Mouse (Mus musculus) cerebellum, adult 9-10 months (tissue): ENCODE measurements around the gene Gpc5.

Experiments
- DNase-seq: peaks from one replicate; pipeline ENCODE4 v3.0.0; 2022

The Gpc5 gene

GRCm38 (mm10) chr14:115869127-115869526, 777.1 kb downstream of the Gpc5 start:
- DNase-seq: no peak

DNA sequence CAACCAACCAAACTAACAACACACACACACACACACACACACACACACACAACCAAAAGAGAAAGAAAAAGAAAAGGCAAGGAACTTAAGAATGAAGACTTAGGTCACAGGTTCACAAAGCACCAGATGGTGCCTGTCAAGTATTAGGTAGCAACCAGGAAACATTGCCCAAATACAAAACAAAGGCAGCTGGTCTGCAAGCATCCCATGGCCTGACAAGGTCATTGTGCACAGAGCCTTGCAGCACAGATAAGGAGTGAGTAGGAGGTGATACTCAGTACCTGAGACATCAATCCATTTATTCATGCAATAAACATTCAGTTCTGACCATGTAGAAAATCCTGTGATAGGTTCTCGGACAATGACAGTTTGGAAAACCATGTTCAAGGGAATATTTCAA, 884.0 kb downstream of the Gpc5 start:
- no peak for DNase-seq

DNA sequence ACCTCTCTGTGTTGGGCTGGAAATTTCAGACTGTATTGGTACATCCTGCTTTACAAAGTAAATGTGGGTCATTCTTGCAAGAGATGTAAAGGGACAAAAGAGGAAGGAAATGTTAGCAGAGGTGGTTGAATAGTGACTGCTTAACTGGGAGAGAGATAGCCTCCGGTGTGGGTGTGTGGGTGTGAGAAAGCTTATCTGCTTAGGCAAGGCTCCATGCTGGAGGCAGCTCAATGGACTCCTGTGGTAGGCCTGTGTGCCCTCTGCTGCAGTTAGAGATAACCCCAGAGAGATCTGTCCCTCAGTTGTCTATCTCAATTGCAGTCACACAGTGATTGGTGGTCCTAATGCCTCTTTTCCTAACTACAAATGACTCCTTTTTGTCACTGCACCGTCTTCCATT, 887.2 kb downstream of the Gpc5 start:
- no peak for DNase-seq

GRCm38 (mm10) chr14:115990764-115991163, 898.7 kb downstream of the Gpc5 start:
- DNase-seq: no peak

- no peak for DNase-seq
Measured at GRCm38 (mm10) chr14:115993520-115994106, 901.6 kb downstream of the Gpc5 start.

DNA sequence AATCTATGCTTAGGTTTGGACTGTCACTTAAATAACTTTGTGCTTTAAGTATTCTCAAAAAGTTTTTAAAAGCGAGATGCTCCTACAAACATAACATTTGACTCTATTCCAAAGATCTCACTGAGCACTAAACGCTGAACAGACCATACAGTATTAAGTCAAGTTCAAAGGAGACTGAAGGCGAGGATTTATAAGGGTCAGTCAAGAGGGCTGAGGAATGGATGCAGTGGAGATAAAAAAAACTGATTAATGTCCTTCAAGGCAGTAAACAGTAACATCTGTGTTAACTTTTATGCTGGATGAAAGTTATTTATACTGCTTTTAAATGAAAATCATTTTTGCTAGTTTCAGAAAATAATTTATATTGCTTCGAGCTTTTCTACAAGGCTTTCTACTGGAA, 906.9 kb downstream of the Gpc5 start:
- DNase-seq: no peak

DNA sequence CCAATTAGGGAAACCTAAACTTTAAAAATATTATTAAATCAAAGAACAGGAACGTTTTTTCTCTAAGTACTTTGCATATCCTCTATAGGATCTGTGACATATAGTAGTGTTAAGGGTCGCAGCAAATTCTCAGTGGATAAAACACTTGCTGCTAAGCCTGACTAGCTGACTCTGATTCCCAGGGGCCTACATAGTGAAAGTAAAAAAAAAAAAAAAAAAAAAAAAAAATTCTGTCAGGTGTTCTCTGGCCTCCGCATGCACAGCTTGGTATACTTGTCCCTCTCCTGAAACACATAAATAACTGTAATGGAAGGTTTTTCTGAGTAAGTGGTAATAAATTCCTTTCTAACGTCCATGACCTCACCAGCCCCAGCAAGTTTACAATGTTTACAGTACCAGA, 995.0 kb downstream of the Gpc5 start:
- DNase-seq: no peak

- no peak for DNase-seq
Measured at GRCm38 (mm10) chr14:116127943-116128342, 1035.9 kb downstream of the Gpc5 start.

- no peak for DNase-seq
Measured at GRCm38 (mm10) chr14:116137330-116137729, 1045.3 kb downstream of the Gpc5 start.

DNA sequence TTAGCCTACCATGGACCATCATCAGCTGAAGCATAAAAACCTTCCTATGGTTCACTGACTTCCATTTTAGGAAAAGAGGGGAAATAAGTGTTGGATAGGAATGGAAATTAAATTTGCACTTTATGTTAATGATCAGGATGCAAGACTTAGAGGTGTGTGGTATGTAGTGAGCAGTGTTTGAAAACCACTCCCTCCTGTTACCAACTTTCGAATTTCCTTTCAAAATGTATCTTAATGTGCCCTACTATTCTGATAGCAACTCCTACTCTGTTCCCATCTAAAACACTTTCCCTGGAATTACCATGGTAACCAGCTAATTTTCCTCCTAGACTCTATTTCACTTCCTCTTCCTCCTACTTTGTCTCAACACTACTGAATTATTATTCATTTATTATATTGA, 1045.8 kb downstream of the Gpc5 start:
- no peak for DNase-seq

DNA sequence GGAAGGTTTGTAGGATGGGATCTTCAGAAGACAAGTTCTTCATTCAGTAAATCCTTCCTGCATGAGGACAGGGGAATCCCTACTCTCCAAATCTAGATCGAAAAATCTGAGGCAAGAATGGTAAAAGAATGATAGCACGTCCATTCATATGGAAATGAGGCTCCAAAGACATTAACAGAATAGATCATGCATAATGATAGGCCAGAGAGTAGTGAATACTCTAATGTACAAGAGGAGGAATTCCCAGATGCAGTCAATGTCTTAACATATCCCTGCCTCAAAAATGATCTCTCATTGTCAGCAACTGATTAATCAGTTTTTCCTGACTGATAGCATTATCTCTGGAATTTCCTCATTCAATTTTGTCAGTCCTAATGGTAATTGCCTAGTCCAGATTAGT, 1070.6 kb downstream of the Gpc5 start:
- DNase-seq: no peak

DNA sequence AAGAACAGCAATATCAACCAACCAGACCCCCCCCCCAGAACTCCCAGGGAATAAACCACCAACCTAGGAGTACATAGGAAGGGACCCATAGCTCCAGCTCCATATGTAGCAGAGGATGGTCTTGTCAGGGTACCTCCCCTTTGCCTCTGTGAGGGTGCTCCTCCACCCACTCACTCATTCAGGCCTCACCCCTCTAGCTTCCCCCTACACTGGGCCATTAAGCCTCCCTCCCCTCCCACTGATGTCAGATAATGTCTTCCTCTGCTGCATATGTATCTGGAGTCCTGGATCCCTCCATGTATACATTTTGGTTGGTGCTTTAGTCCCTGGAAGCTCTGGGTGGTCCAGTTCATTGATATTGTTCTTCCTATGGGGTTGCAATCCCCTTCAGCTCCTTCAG, 1075.4 kb downstream of the Gpc5 start:
- no peak for DNase-seq

GRCm38 (mm10) chr14:116169129-116169528, 1077.1 kb downstream of the Gpc5 start:
- no peak for DNase-seq

DNA sequence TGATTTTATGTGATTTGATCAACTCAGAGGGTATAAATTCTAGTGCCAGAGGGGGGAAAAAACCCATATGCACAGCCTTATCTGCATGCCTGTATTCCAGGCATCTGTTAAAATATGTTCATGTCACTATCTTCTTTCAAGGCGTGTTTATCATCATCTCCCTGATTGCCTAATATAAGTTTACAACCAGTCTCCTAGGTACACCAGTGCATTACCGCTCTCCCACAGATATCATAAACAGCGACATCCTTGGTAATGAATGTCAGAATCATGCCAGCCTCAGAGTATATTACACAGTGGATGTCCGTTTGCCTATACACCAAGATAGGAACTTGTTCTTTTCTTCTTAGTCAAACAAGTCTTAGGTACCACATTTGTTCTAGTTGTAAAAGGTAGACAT, 1095.0 kb downstream of the Gpc5 start:
- no peak for DNase-seq

- no peak for DNase-seq
Measured at GRCm38 (mm10) chr14:116206977-116207376, 1115.0 kb downstream of the Gpc5 start.

DNA sequence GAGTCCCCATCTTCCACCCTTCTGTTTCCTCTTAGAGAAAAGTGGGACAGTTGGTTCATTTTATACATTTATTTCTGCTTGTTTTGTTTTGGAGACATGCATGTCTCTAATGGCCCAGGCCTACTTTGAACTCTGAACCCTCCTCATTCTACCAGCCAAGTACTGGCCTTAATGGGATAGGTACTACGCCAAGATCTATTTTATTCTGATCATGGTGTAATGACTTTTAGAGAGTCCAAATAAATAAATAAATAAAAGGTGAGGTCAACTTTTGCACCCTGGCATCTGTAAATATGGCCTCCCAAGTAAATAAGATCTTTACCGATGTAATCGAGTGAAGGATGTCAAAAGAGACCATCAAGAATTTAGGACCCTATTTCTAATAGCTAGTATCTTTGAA, 1116.6 kb downstream of the Gpc5 start:
- DNase-seq: no peak

DNA sequence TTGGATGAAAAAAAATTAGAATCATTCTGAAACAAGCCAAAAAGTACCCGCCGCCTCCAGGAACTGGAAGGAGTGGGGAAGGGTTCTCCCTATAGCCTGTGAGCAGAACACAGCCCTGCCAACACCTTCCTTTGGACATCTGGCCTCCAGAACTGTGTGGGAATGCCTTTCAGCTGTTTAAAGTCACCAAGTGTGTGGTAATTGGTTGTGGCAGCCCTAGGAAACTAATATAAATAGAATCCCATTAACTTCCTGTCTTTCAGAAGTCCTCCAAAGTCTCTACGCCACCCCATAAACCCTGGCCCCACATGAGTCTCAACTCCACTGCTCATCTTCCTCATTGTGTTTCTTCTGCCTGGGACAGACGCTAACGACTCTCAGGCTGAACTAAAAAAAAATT, 1117.0 kb downstream of the Gpc5 start:
- DNase-seq: no peak

DNA sequence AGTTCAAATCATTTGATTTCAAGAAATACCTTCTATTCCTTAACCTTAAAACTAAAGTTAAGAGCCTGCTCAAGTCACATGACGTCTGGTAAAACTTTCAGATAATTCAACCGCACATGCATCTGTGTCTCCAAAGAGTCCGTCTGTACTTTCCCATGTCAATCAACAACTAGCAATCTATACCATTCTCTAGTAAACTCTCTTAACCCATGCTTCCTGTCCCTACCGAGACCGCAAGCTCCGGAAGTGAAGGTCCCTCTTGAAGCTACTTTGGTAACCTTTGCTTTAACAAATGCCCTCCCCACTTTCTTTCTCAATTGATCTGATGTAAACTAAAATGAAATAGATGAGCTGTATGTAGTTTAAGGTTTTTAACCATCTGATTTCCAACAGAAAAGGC, 1118.3 kb downstream of the Gpc5 start:
- DNase-seq: no peak

GRCm38 (mm10) chr14:116212029-116212428, 1120.0 kb downstream of the Gpc5 start:
- DNase-seq: no peak

DNA sequence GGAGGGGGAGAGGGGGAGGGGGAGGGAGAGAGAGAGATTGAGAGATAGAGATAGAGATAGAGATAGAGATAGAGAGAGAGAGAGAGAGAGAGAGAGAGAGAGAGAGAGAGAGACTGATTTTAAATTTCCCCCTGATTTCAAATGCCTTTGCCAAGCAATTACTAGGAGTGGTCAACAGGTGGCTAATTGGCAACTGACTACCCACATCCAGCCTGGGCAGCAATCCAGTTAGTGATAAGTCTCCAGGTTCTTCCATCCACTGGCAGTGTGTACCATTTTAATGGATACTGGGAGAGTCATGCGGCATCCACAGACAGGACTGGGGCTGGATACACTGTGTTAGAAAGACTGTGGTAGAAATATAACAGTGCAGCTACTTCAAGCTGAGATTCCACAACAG, 1166.1 kb downstream of the Gpc5 start:
- DNase-seq: no peak

GRCm38 (mm10) chr14:116308541-116308940, 1216.5 kb downstream of the Gpc5 start:
- DNase-seq: no peak

GRCm38 (mm10) chr14:116317491-116317890, 1225.5 kb downstream of the Gpc5 start:
- DNase-seq: no peak

DNA sequence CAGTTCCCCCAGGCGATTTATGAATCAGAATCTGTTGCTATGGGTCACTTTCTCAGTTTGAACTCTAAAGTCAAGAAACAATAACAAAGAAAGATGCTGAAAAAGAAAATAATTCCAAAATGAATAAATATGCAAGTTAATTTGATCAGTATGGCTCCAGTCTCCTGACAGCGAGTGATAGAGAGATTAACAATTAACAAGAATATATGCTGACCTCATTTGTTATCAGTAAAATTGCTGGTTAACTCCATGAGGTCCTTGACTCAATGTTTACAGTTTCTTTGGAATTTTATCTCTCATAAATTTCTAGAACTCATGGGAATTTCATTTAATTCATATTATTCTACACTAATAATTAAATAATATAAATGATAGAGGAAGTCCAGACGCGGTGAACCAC, 1244.2 kb downstream of the Gpc5 start:
- DNase-seq: no peak

GRCm38 (mm10) chr14:116338395-116338794, 1246.4 kb downstream of the Gpc5 start:
- DNase-seq: no peak

DNA sequence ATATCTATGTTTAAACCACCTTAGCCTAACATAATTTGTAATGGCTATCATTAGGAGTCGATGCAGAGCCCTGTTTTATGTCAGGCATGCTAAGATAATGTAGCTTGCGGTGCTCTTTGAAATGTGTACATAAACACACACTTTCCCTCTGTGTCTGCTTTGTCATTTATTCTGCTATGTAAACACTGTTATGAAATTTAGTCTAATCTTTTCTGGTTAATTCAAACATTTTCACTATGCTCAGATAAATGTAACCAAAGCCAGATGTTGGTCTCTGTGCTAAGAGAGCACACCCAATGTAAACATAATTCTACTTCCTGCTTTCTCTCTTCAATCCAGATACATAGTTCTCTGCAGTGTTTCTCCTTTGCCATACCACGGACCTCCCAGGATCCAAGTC, 1256.5 kb downstream of the Gpc5 start:
- DNase-seq: no peak

- DNase-seq: no peak
Measured at GRCm38 (mm10) chr14:116384602-116385001, 1292.6 kb downstream of the Gpc5 start.
